Mouse (Mus musculus): ENCODE results near the gene Ap1m1.

DNA sequence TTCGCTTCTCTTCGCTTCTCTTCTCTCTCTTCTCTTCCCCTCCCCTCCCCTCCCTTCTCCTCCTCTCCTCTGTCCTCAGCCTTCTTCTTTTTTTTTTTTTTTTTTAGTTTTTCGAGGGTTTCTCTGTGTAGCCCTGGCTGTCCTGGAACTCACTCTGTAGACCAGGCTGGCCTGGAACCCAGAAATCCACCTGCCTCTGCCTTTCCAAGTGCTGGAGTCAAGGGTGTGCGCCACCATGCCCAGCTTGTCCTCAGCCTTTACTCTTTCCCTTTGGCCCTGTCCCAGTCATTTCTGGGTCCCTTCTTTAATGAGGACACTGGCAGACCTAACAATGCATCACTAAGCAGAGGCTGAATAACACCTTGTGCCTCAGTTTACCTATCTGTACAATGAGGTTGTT, 26.3 kb upstream of the Ap1m1 start, which contains the start of gene Gm11034:
- TF ChIP-seq POLR2A (IDR thresholded peaks at IDR 0.05; ENCODE audit: low read depth, low read length) (no peak), CTCF (IDR thresholded peaks at IDR 0.05; ENCODE audit: borderline replicate concordance, insufficient read depth, low read length) (no peak)
